Mouse (Mus musculus) lung, postnatal 0 days (tissue): Measurements from ENCODE around the gene Six2.

Experiments used
- CTCF ChIP-seq: IDR thresholded peaks from 2 replicates; pipeline ENCODE4 v1.5.1; 2016; ENCODE audit warnings: antibody characterized with exemption, mild to moderate bottlenecking
- EP300 ChIP-seq: IDR thresholded peaks from 2 replicates; pipeline ENCODE4 v1.6.1; 2016; ENCODE audit warnings: antibody characterized with exemption, mild to moderate bottlenecking, control low read depth

GRCm38 (mm10) chr17:85731329-85731728 lies 43.3 kb upstream of the Six2 start:
- TF ChIP-seq CTCF: no peak
- no peak for TF ChIP-seq EP300
